Mouse (Mus musculus) lung, postnatal 0 days (tissue): ENCODE results near the gene Tsr3. TPM values are rescaled to one million over a fixed set of nuclear protein-coding genes. Genes with fewer than 3 reads are reported as not detected.

ENCODE experiments used
- ATAC-seq: fragments of 200-750 bp; cut with Nextera tagmentation; 2 replicates; pipeline ENCODE4 v1.8.0; 2017; ENCODE audit warnings: moderate library complexity
- DNase-seq: peaks from one replicate; pipeline ENCODE4 v3.0.0-alpha.2; 2016; ENCODE audit warnings: low spot score
- H3K27ac ChIP-seq: fragments of 300-500 bp; sonication (generic); 2 replicates; pipeline ENCODE4 v1.5.1; 2014; ENCODE audit warnings: antibody characterized with exemption, mild to moderate bottlenecking, low read length, mixed read lengths
- H3K27me3 ChIP-seq: fragments of 300-500 bp; sonication (generic); replicated peaks from 2 replicates; pipeline ENCODE4 v1.6.1; 2014; ENCODE audit warnings: low read length, mixed read lengths; ENCODE audit not compliant: insufficient read depth
- H3K36me3 ChIP-seq: fragments of 300-500 bp; sonication (generic); 2 replicates; pipeline ENCODE4 v1.6.1; 2014; ENCODE audit warnings: low read length, mixed read lengths; ENCODE audit not compliant: insufficient read depth
- H3K4me1 ChIP-seq: fragments of 300-500 bp; sonication (generic); 2 replicates; pipeline ENCODE4 v1.6.1; 2014; ENCODE audit warnings: antibody characterized with exemption, low read depth, low read length, mixed read lengths; ENCODE audit not compliant: insufficient read depth
- H3K4me2 ChIP-seq: fragments of 300-500 bp; sonication (generic); replicated peaks from 2 replicates; pipeline ENCODE4 v1.6.1; 2014; ENCODE audit warnings: low read depth, mild to moderate bottlenecking, low read length, moderate library complexity, mixed read lengths
- H3K4me3 ChIP-seq: fragments of 300-500 bp; sonication (generic); 2 replicates; pipeline ENCODE4 v1.5.1; 2014; ENCODE audit warnings: low read depth, low read length
- H3K9ac ChIP-seq: fragments of 300-500 bp; sonication (generic); replicated peaks from 2 replicates; pipeline ENCODE4 v1.6.1; 2014; ENCODE audit warnings: low read depth, mild to moderate bottlenecking
- H3K9me3 ChIP-seq: fragments of 300-500 bp; sonication (generic); 2 replicates; pipeline ENCODE4 v1.6.1; 2016; ENCODE audit warnings: low read length, mixed read lengths
- CTCF ChIP-seq: IDR thresholded peaks from 2 replicates; pipeline ENCODE4 v1.5.1; 2016; ENCODE audit warnings: antibody characterized with exemption, mild to moderate bottlenecking
- EP300 ChIP-seq: IDR thresholded peaks from 2 replicates; pipeline ENCODE4 v1.6.1; 2016; ENCODE audit warnings: antibody characterized with exemption, mild to moderate bottlenecking, control low read depth
- WGBS: fragments of 180-500 bp; shearing (Covaris S2); extraction: QIAGEN DNeasy Blood & Tissue Kit; methylation state at CpG from one replicate; pipeline ENCODE4 v1.1.7; 2014; 5-methylcytosine and 5-hydroxymethylcytosine counted together
- microRNA-seq: library from miRNA; unstranded; fragments of <30 nt; microRNA quantifications from one replicate; pipeline ENCODE4, GENCODE M21; 2016
- polyA plus RNA-seq: library from polyadenylated mRNA; unstranded; fragments of >200 nt; fragmentation: Nextera tagmentation; extraction: Ambion mirVana; gene quantifications from 2 replicates; pipeline ENCODE4 v1.2.1, GENCODE M21; 2015

Gene Tsr3
- polyA plus RNA-seq, 1 experiment from 2014 or later: 37.2 TPM

GRCm38 (mm10) chr17:25282133-25282532 lies 42.2 kb downstream of the Tsr3 start:
- H3K27ac ChIP-seq: no peak overlapping the region
- H3K4me3 ChIP-seq: no peak overlapping the region
- no peak overlapping the region for H3K9ac ChIP-seq
- peak; percentile 61 for ATAC-seq
- H3K4me2 ChIP-seq: no peak overlapping the region
- TF ChIP-seq CTCF (no peak), EP300 (no peak)
- peak; percentile 71 for DNase-seq
- H3K9me3 ChIP-seq: no peaks in the 10 kb centered on the region
- H3K4me1 ChIP-seq: no peaks in the 10 kb centered on the region
- H3K36me3 ChIP-seq: no peaks in the 10 kb centered on the region
- 35% methylated on average over 11 of the region's 11 CpGs for WGBS
- no peaks in the 10 kb centered on the region for H3K27me3 ChIP-seq

- Histone ChIP-seq H3K9me3 (no peaks in the 10 kb centered on the region), H3K4me2 (no peak overlapping the region), H3K4me3 (no peak overlapping the region), H3K4me1 (no peaks in the 10 kb centered on the region), H3K27me3 (no peaks in the 10 kb centered on the region), H3K27ac (no peak overlapping the region), H3K9ac (no peak overlapping the region), H3K36me3 (no peaks in the 10 kb centered on the region)
- peak; percentile 79 for DNase-seq
- WGBS: 21% methylated on average over 3 of the region's 3 CpGs
- peak; percentile 38 for ATAC-seq
- TF ChIP-seq CTCF (peak; percentile 98), EP300 (no peak)
These were observed 45.1 kb downstream of the Tsr3 start for GRCm38 (mm10) chr17:25285033-25285432.

GRCm38 (mm10) chr17:25288842-25289241 lies 48.9 kb downstream of the Tsr3 start:
- DNase-seq (peak; percentile 55), ATAC-seq (no peak)
- no peak overlapping the region for H3K4me2 ChIP-seq
- WGBS: 21% methylated on average over 4 of the region's 4 CpGs
- no peaks in the 10 kb centered on the region for H3K36me3 ChIP-seq
- H3K9ac ChIP-seq: no peak overlapping the region
- TF ChIP-seq EP300 (no peak), CTCF (peak; percentile 77)
- no peaks in the 10 kb centered on the region for H3K4me1 ChIP-seq
- no peaks in the 10 kb centered on the region for H3K9me3 ChIP-seq
- H3K27me3 ChIP-seq: no peaks in the 10 kb centered on the region
- no peak overlapping the region for H3K4me3 ChIP-seq
- no peak overlapping the region for H3K27ac ChIP-seq

- Histone ChIP-seq H3K4me3 (no peak overlapping the region), H3K27ac (no peak overlapping the region), H3K9me3 (no peaks in the 10 kb centered on the region), H3K9ac (no peak overlapping the region), H3K36me3 (no peaks in the 10 kb centered on the region), H3K27me3 (no peaks in the 10 kb centered on the region), H3K4me2 (no peak overlapping the region), H3K4me1 (no peaks in the 10 kb centered on the region)
- ATAC-seq: no peak
- TF ChIP-seq CTCF: peak; percentile 25; the same call in 1 of the 2 replicates
- no peak for TF ChIP-seq EP300
- DNase-seq: no peak
- WGBS: 34% methylated on average over 4 of the region's 4 CpGs
These were observed 50.4 kb downstream of the Tsr3 start for GRCm38 (mm10) chr17:25290411-25290810.

Small RNA genes lying within 50 kb of the gene (microRNA-seq; reads per million reads assigned to microRNA genes)
- not detected for gene Mir3547

Other genes starting within 250 kb of the Tsr3 start
- 3.3 TPM in 2 replicates for gene Cramp1l, start 224.4 kb upstream of the Tsr3 start, polyA plus RNA-seq
- gene Ift140, start 224.1 kb upstream of the Tsr3 start, polyA plus RNA-seq: 6.8 and 7.9 TPM in 2 replicates
- gene Tmem204, start 156.6 kb upstream of the Tsr3 start, polyA plus RNA-seq: 186 and 218 TPM in 2 replicates
- 13.7 and 13.9 TPM in 2 replicates for gene Telo2, start 124.2 kb upstream of the Tsr3 start, polyA plus RNA-seq
- gene Ptx4, start 119.4 kb upstream of the Tsr3 start, polyA plus RNA-seq: 0.25 and 0.32 TPM in 2 replicates
- 18.0 and 19.2 TPM in 2 replicates for gene Clcn7, start 106.8 kb upstream of the Tsr3 start, polyA plus RNA-seq
- 0.51 and 0.77 TPM in 2 replicates for gene Ccdc154, start 77.7 kb upstream of the Tsr3 start, polyA plus RNA-seq
- 5.9 and 6.4 TPM in 2 replicates for gene Gm38655, start 64.7 kb upstream of the Tsr3 start, polyA plus RNA-seq
- gene BC003965, start 55.6 kb upstream of the Tsr3 start, polyA plus RNA-seq: 18.5 and 19.5 TPM in 2 replicates
- gene Unkl, start 51.8 kb upstream of the Tsr3 start, polyA plus RNA-seq: 7.0 and 7.8 TPM in 2 replicates
- gene Gnptg, start within 50 bp of the Tsr3 start, polyA plus RNA-seq: 68.3 and 74.5 TPM in 2 replicates
- gene Baiap3, start 16.2 kb downstream of the Tsr3 start, polyA plus RNA-seq: 2.6 and 2.8 TPM in 2 replicates
- gene Ube2i, start 34.5 kb downstream of the Tsr3 start, polyA plus RNA-seq: 456 and 477 TPM in 2 replicates
- 2.9 and 3.5 TPM in 2 replicates for gene Prss34, start 58.2 kb downstream of the Tsr3 start, polyA plus RNA-seq
- not detected in 2 replicates for gene Prss28, start 68.5 kb downstream of the Tsr3 start, polyA plus RNA-seq
- gene Prss29, start 78.5 kb downstream of the Tsr3 start, polyA plus RNA-seq: not detected in 2 replicates
- gene Tpsab1, start 105.4 kb downstream of the Tsr3 start, polyA plus RNA-seq: 0.57 and 0.61 TPM in 2 replicates
- 11.4 and 15.3 TPM in 2 replicates for gene Tpsb2, start 126.1 kb downstream of the Tsr3 start, polyA plus RNA-seq
- gene Tpsg1, start 129.1 kb downstream of the Tsr3 start, polyA plus RNA-seq: 0.17 and 0.18 TPM in 2 replicates
- gene Cacna1h, start 193.6 kb downstream of the Tsr3 start, polyA plus RNA-seq: 0.42 and 0.55 TPM in 2 replicates
- 10.3 and 11.7 TPM in 2 replicates for gene Tekt4, start 214.4 kb downstream of the Tsr3 start, polyA plus RNA-seq